Mouse (Mus musculus) brain, embryonic 18.5 days (tissue): ENCODE results near the gene Slc39a5.

Source experiments
- DNase-seq: peaks from one replicate; pipeline ENCODE4 v3.0.0-alpha.2; 2012; ENCODE audit warnings: low read depth, low spot score

Gene Slc39a5

DNA sequence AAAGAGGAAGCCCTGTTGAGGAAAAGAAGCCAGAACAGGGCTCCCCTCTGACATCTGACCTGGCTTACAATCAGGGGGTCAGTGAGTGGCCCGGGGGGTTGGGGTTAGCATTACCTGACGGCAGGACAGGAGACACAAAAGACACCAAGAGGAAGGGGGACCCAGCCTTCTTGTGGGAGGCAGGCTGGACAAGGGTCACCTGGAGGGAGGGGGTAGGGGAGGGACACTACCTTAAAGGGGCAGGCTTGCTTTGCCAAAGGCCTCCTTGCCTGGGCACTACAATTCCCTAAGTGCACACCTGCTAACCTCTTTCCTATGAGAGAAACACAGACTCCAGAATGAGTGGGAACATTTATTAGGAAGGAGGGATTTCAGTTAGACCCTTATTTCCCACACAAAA lies at the start of gene Slc39a5:
Slc39a5 (minus strand) TSS at position 174 of the 400 bp plus-strand sequence.
- DNase-seq = no peak

GRCm38 (mm10) chr10:128445407-128445806 lies 44.4 kb upstream of the Slc39a5 start:
- no peak for DNase-seq

GRCm38 (mm10) chr10:128444354-128444753 lies 43.3 kb upstream of the Slc39a5 start:
- no peak for DNase-seq

DNA sequence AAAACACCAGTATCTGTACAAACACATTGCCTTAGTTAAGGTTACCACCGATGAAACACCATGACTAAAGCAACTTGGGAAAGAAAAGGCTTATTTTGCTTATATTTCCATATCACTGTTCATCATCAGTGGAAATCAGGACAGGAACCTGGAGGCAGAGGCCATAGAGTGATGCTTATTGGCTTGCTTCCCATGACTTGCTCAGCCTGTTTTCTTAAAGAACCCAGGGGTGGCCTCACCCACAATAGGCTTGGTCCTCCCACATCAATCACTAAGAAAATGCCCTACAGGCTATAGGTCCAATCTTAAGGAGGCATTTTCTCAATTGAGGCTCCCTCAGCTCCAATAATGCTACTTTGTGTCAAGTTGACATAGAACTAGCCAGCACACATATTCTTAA lies 41.7 kb upstream of the Slc39a5 start:
- DNase-seq = no peak

DNA sequence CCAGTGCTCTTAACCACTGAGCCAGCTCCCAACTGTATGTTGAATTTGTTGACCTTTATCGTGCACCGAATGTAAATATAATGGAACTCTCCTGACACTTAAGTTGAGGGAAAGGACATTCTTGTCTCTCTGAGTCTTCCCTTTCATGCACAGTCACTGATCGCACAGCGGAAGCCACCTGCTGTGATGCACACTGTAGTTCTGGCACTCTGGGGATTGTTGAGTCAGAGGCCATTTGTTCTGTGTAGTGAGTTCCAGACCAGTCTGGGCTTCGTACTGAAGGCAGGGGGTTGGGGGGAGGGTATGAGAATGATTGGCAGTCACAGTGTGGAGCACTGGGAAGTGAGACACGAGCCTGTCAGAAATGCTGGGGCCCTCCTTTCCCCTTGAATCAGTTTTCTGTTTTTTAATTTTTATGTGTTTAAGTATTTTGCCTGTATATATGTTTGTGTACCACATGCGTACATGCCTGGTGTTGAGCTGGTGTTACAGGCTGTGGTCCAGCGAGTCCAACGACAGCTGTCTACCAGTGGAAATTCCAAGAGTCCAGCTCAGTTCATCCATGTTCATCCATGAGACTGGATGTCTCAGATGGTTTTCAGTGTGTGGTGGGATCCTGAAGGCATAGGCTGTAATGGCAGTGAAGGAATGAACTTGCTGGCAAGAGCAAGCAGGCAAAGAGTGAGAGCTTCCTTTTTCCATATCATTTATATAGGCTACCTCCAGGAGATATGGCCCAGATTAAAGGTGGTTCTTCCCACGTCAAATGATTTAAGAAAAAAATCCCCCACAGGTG lies 40.5 kb upstream of the Slc39a5 start:
- no peak for DNase-seq

- no peak for DNase-seq
Measured at GRCm38 (mm10) chr10:128440407-128440806, 39.4 kb upstream of the Slc39a5 start.

GRCm38 (mm10) chr10:128438675-128439279 lies 37.7 kb upstream of the Slc39a5 start:
- DNase-seq = no peak

DNA sequence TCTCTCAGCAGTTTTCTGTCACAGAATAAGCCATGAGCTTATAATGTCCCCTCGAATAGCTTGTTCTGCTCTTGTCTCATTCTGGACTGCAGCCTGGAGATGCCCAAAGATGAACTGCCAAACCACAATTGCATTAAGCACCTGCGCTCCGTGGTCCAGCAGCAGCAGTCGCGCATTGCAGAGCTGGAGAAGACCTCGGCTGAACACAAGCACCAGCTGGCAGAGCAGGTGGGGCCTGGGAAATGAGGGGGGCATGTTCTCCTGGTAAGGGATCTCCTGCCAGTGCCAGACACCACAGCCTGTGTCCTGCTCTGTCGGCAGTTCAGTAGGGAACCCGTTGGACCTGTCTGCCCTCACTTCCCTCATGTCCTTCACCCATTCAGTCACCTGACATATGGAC lies 35.3 kb upstream of the Slc39a5 start:
- no peak for DNase-seq

DNA sequence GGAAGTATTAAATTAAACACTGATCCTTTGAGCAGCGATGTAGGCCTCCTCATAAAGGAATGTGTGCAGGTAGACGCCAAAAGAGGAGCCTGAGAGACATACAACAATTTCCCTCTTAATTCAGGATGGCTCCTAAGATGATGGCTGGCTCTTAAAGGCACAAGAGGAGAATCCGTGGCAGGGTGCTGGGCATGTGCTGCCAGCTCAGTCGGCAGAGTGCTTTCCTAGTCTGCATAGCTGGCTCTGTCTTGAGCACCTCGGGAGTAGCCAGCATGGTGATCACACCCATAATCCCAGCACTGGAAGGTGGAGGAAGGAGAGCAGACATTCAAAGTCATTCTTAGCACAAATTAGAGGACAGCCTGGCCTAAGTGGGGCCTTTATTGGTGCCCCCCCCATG lies 34.8 kb upstream of the Slc39a5 start:
- DNase-seq = no peak

- no peak for DNase-seq
Measured at GRCm38 (mm10) chr10:128435186-128435823, 34.3 kb upstream of the Slc39a5 start.

DNA sequence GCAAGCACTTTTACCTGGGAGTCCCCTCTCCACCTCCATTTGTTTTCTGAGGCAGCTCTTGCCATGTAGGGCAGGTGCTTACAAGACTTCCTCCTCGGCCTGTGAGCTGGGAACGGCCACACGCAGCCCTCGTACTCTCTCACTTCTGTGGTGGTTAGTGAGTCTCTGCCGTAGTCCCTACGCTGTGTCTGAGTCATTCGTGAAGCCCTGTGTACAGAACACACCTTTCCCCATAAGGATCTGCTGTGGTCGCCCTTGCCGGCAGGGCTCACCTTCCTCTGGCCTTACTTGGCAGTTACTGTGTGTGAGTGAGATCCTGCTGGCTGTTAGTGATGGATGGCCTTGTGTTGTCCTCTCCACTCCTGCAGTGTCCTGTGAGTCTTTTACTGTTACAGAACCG lies 33.7 kb upstream of the Slc39a5 start:
- no peak for DNase-seq

GRCm38 (mm10) chr10:128433417-128433816 lies 32.4 kb upstream of the Slc39a5 start:
- no peak for DNase-seq

DNA sequence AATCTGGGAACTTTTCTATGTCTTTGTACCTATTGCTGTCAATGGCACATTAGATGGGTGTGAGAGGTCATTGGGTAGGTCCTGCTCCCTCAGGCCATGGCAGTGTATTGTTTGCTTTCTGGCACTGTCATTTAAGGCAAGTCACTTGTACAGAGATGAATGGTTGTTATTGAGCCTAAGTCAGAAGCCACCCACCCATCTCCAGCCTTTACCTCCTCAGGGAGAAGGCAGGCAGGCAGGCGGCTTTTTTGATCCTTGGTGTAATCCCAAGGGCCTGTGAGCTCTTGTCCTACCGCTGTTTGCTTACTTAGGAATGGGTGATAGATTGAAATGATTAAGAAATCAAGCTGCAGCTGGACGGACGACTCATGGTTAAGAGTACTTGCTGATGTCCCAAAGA lies 28.4 kb upstream of the Slc39a5 start:
- DNase-seq = no peak

GRCm38 (mm10) chr10:128429052-128429451 lies 28.0 kb upstream of the Slc39a5 start:
- DNase-seq = no peak

GRCm38 (mm10) chr10:128425260-128425659 lies 24.2 kb upstream of the Slc39a5 start:
- no peak for DNase-seq

DNA sequence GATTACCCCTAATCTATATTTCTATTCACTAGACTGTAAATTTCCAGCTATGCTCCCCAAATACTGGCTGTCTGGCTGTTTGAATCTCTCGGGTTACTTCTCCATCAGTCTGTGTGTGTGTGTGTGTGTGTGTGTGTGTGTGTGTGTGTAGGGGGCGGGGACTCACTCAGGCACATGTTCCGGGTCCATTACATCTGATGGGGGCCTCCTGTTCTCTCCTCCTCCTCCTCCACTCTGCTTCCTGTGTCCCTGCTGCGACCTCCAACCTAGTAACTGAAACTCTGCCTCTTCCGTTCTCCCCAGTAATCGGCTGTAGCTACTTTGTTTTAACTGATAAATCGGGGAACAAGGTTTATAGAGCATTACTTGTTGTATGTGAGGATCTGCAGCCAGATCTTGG lies 23.6 kb upstream of the Slc39a5 start:
- DNase-seq = no peak

DNA sequence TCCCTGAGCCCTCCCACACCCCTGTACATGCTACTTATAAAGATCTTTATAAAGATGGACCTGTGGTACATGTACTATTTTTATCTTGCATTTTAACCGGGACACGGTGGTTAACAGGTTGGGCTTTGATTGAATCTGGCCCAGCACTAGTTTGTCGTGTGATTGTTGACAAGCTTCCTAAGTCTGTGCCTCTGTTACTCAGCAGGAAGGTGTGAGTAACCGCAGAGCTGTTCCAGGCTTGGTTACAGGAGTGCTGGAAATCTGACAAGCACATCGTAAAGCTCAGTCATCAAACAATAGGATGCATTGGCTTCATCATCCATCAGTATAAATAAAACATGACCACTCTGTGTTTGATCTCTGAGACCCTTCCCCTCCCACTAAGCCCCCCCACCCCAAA lies 21.4 kb upstream of the Slc39a5 start:
- DNase-seq = no peak

DNA sequence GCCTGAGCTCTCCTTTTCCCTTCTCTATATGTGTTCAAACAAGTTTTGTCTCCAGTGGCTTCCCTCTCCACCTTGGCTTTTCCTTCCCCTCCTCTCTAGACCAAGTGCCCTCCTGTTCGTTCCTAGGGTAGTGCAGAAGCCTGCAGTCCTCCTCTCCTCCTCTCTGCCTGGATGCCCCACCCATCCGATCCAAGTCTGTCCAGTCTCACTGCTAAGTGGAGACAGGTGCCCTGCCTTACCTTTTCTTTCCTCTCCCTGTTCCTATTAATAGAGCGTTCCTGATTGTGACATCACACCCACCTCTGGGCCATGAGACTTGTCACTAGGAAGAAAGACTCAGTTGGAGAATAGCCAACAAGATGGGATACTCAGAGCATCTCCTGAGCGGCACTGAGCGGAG lies 13.8 kb upstream of the Slc39a5 start:
- DNase-seq = no peak

DNA sequence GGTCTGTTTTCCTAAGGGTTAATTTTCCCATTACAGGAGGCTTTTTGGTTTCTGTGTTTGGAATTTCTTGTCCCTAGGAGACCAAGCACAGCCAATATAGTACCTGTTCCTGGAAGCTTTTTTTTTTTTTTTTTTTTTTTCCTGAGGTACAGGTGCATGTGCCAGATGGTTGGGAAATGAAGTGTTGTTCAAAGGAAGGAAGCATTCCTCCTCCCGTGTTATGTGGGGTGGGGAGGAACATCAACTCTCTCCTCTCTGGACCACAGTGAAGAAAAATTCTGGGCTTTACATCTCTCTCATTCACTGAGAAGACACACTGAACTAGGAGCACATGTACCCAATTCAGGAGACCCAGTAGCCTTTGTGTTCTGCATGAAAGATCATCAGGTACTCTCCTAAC lies 12.0 kb upstream of the Slc39a5 start:
- DNase-seq = no peak

DNA sequence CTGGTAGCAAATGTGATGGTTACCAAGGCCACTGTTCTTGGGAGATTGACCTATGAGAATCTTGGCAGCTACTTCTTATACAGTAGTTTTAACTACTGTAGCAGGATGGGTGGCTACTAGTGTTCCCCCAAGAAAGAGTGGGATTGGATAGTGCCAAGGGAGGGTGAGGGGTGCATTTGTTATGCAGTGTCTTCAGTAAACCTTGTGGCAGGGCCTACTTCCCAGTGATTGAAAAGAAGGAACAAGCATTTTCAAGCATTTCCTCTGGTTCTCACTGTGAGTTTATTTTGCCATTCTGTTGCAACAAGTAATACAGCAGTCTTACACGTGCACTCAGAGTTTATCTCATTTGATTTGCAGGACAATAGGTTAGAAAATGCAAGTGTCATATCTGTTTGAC lies 11.5 kb upstream of the Slc39a5 start:
- no peak for DNase-seq

DNA sequence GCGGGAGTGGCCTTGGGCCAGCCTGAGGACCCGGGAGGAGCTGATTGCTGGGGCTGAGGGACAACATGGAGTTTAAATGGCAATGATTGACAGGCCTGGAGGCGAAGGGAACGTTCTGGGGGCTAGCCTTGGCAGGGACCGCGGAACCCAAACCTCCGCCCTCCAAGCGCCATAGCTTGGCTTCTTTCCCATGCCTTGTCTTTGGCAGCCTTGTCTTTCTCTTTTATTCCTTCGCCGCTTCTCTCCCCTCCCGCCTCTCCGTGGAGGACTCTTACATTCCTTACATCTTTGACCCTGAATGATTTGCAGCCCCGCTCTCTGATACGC lies 11.0 kb upstream of the Slc39a5 start:
- no peak for DNase-seq

- DNase-seq = peak; percentile 90
Measured at GRCm38 (mm10) chr10:128411211-128412054, 10.4 kb upstream of the Slc39a5 start, which contains the start of the genes Nabp2 and Rnf41. Nabp2 (minus strand) TSS chr10:128411492. Rnf41 (plus strand) TSS chr10:128411657.
